10 mouse cellular contexts compared by ENCODE assay signal in genomic region chr5:148980607-148981006, GRCm38 (mm10). TPM values are rescaled to one million over a fixed set of nuclear protein-coding genes. Genes with fewer than 3 reads are reported as not detected.
DNase-seq lines count a peak whose midpoint lies in the region; TF ChIP-seq lines count a peak whose summit lies in the region.
"Had no signal": no experiment of that assay in that cellular context is flagged by ENCODE, and none has a peak within 500 bp of the region (broad histone marks: within the 10 kb centered on the region; RNA-seq: fewer than 3 reads in every experiment).

No protein-coding gene starts in this region.

- no peak overlapping the region for H3K4me3 ChIP-seq in layer of hippocampus, adult 2 months

- no peak overlapping the region for H3K27ac ChIP-seq in layer of hippocampus, adult 2 months

- peak; percentile 34 for DNase-seq in gastrocnemius, adult 18-20 months (ENCODE audit: low spot score)
- no peak for DNase-seq in gastrocnemius, postnatal 10 days
- peak; percentile 25 to 26 for DNase-seq in spleen, postnatal 14 days (ENCODE audit: low spot score in 2 of 2)
- no peak for DNase-seq in spleen, adult 12 weeks (ENCODE audit: low spot score)
- peak; percentile 81 for DNase-seq in liver
- no peak for DNase-seq in layer of hippocampus, adult 2 months (ENCODE audit: low spot score in 2 of 2)
- DNase-seq in layer of hippocampus, adult 11-12 months (ENCODE audit: low spot score): no peak
- no peak for DNase-seq in frontal cortex, postnatal 14 days (ENCODE audit: low spot score in 2 of 2)
- DNase-seq: cerebellum, postnatal 25 days; lung, embryonic 14.5 days had no signal

- TF ChIP-seq CTCF in layer of hippocampus, adult 2 months (conservative IDR thresholded peaks at IDR 0.05): no peak

RNA-seq across cellular contexts. Expression of gene Gm42791, which starts 14.3 kb away (rescaled TPM):
- 1 to 10 TPM; 2.1 to 5.3 TPM for total RNA-seq in gastrocnemius, adult 18-20 months (2021)
- total RNA-seq in gastrocnemius, postnatal 10 days (2021): 1 to 10 TPM in 1 of 2 experiments, under 1 TPM in 1; 0.89 to 3.7 TPM
- 10 to 100 TPM; 25.2 to 25.8 TPM for total RNA-seq in layer of hippocampus, adult 2 months (2021)

RNA-seq across cellular contexts. Expression of gene Katnal1, which starts 51.5 kb away (rescaled TPM):
- 1 to 10 TPM; 4.5 to 6.0 TPM for total RNA-seq in gastrocnemius, adult 18-20 months (2021)
- 1 to 10 TPM; 5.5 to 6.9 TPM for total RNA-seq in gastrocnemius, postnatal 10 days (2021)
- 10 to 100 TPM; 62.3 to 66.3 TPM for total RNA-seq in layer of hippocampus, adult 2 months (2021)

Comparison
In these comparisons a context has a peak if more than half of its experiments do, and no peak if none do; other contexts are left out.
1. DNase-seq: peak in gastrocnemius, adult 18-20 months (single experiment), spleen, postnatal 14 days (2 of 2) and liver (single experiment); none in gastrocnemius, postnatal 10 days (single experiment), spleen, adult 12 weeks (single experiment), layer of hippocampus, adult 2 months (0 of 2), layer of hippocampus, adult 11-12 months (single experiment) and frontal cortex, postnatal 14 days (0 of 2).
2. RNA of gene Gm42791, which starts 14.3 kb away (total RNA-seq): 25.2 to 25.8 TPM in layer of hippocampus, adult 2 months; 2.1 to 5.3 TPM in gastrocnemius, adult 18-20 months and 0.89 to 3.7 TPM in gastrocnemius, postnatal 10 days; every median in the first group is over 4 times any median in the second.
3. RNA of gene Katnal1, which starts 51.5 kb away (total RNA-seq): 62.3 to 66.3 TPM in layer of hippocampus, adult 2 months; 5.5 to 6.9 TPM in gastrocnemius, postnatal 10 days and 4.5 to 6.0 TPM in gastrocnemius, adult 18-20 months; every median in the first group is over 4 times any median in the second.